Mouse (Mus musculus) T-helper 17 cell (primary cell): ENCODE data around the gene Olfr320.
"Not testable (repeated sequence)": the region's sequence is repeated elsewhere in the genome, so short reads cannot be mapped to it uniquely, and the experiment has no call there.

Experiments
- in situ Hi-C, 2 experiments: fragments of 300-600 bp; cut with MboI, MseI; formaldehyde crosslinking; loops; 1 replicate in 1 of 2; 2 replicates in 1 of 2; pipeline ENCODE4 v1.15.1; 2025; ENCODE audit warnings: high pct_unique_total_duplicates in 2 of 2

Olfr320 gene

DNA sequence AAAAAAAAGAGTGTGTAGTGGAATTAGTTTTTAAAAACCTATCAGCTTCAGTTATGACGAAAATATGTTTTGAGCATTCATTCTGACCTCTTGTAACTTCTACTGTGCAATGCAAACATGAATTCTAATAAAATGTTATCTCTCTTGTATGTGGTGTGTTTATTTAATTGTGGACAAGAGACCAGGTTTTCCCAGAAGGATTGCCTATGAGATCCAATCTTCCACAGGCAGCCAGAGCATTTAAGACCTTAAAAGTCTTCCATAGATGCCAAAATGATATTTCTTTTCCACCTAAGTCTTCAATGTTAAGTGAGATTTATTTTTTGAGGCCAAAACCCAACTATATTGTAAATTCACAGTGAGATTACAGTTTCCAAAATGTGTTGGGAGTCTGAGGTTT lies at the start of gene Olfr320:
Gene Olfr320 (plus strand): TSS at position 301 of the 400 bp plus-strand sequence.
- in situ Hi-C loops: loop anchor here in 1 of 2 experiments (5.0 kb wide), 1 partner anchor 42 kb away; the partner anchor contains the start of gene Olfr318

DNA sequence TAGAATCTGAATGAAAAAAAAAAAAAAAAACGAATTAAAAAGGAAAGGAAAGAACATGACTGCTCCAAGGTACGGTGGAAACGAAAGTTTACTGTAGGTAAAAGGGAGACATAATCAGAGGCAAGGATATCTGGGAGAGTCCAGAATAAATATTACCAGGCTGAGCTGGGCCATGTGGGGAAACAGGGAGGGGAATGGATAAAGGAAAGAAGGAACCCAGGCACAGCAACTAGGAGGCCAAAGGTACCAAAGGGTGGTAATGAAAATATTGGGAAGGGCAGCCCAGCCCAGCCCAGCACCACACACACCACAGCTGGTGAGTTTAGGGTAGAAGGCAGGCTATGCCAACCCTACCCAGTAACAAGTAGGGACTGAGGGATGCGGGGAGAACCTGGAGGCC lies 46.0 kb upstream of the Olfr320 start:
- in situ Hi-C loops: no loop called here

DNA sequence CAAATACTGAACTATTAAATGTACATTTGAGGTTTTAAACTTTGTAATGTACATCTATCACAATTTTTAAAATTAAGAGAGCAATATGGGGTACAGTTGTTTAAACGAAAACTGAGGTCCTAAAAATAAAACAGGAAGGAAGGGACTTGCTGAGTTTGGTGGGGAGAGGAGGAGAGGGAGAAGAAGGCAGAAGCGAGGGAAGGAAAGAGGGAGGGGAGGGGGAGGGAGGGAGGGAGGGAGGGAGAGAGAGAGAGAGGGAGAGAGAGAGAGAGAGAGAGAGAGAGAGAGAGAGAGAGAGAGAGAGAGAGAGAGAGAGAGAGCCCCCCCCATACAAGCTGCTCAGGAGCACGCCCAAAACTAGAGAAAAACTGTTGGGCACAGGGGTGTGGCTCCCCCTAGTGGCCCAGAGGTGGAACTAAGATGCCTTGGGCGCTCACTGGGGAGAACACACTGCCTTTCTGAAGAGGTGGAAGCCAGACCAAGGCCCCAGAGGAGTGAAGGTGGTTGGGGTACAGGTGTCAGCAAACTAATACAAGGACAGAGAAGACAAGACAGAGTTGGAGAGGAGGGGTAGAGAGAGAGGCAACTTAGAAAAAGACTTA lies 44.4 kb upstream of the Olfr320 start:
- in situ Hi-C loops: no loop called here

DNA sequence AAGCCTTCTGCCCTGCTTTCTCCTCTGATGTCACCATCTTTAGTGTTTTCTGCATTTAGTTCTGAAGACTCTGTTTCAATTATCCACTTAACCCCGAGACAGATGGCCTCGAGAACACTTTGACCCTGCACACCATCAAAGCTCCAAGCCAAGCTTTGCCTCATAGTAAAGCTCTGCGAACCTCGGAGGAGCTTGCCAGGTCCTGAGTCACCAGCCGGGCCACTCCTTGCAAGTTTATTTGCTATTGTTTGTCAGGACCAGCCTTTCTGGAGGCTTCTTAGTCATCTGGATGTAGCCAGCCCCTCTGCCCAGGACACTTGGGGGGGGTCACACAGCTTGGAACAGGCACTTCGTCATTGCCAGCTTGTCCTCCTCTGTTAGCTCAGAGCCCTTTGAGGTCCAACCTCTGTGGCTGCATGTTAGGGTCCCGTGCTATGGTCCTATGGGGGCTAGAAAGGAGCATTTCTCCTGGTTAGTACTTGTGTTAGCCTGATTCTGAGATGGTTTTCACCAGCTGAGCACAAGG lies 42.7 kb upstream of the Olfr320 start:
- in situ Hi-C loops: no loop called here

DNA sequence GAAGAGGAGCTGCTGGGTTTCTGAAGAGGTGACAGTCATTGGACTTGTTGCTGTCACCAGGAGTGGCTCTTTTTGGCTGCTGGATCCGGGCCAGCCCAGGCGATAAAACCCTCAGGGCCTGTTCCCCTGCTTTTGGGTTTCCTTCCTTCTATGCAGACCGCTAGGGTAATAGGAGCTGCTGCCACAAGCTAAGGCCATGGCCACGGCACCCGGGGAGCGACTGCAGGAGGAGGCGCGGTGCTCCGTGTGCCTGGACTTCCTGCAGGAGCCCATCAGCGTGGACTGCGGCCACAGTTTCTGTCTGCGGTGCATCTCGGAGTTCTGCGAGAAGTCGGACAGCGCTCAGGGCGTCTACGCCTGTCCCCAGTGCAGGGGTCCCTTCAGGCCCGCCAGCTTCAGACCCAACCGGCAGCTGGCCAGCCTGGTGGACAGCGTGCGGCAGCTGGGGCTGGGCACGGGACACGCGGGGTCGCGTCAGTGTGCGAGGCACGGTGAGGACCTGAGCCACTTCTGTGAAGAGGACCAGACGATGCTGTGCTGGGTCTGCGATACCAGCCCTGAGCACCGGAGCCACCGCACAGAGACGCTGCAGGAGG lies 40.5 kb upstream of the Olfr320 start, which contains the start of gene Trim58:
Gene Trim58 (plus strand): TSS at position 194 of the 596 bp plus-strand sequence.
- in situ Hi-C loops: loop anchor here (10.0 kb wide), 2 partner anchors 366 to 466 kb away; partner anchors contain the start of genes 4930438A08Rik (in 1 of the 2) and Mrpl22 (in 1 of the 2)

DNA sequence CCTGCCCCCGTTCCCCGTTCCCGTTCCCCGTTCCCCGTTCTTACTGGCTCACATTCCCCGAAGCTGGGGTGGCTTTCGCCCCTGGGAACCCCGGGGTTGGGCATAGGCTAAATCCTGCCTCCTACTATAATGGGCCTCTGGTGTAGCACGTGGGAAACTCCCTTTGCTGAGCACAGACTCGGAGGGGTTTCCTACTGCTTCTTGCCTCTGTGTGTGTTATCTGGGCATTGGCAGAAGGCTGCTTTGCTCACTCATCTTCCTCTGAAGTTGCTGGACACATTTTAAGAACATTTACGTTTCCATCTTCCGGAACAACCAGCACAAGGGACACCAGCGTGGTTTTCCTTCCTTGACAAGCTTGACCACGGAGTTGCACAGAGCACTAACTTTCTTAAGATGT lies 39.8 kb upstream of the Olfr320 start:
- in situ Hi-C loops: loop anchor here (10.0 kb wide), 2 partner anchors 366 to 466 kb away; partner anchors contain the start of genes 4930438A08Rik (in 1 of the 2) and Mrpl22 (in 1 of the 2)

DNA sequence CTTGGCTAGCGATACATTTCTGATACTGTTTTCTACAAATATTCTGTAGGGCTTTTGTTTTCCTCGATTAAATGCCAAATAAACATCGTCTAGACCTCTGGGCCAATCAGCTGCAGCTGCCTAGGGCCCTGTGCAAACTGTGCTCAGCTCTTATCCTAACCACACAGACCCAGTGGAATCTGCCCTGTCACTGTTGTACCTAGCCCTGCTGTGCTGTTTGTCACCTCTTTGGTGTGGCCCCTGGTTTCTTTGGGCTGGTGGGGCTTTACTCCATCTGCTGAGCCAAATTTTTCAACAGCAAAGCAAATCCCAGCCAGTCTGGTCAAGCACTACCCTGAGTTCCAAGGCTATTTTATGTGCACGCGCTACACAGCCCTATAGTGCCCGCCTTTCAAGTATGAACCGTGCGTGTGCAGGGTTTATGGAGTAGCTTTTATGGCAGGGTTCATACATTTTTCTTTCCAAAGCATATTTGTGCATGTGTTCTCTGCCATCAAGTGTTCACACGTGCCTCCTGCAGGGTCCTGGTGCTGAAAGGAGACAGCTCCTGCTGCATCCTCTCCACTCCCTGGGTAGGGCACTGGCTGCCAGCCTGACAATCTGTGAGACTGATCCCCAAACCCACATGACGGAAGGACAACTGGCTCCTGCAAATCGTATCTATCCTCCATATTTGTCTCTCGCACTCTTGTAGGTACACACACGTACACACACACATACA lies 39.1 kb upstream of the Olfr320 start:
- in situ Hi-C loops: loop anchor here (10.0 kb wide), 2 partner anchors 367 to 467 kb away; partner anchors contain the start of genes 4930438A08Rik (in 1 of the 2) and Mrpl22 (in 1 of the 2)

DNA sequence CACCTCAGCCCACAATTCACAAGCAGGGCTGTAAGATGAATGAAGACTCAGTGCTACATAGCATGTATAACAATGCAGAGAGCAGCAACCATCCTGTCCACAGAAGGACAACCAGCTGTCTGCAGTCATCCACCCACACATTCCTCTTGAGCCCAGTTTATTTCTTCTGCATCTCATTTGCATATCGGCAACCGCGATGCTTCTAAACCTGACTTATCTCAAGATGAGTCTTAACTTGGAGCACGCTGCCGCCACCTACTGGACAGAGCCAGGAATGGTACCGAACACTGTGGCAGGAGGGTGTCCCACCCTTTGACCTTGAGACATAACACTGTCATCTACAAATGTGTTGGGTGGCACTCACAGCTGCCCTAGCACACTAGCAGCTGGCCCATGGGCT lies 37.5 kb upstream of the Olfr320 start:
- in situ Hi-C loops: loop anchor here (10.0 kb wide), 2 partner anchors 369 to 469 kb away; partner anchors contain the start of genes 4930438A08Rik (in 1 of the 2) and Mrpl22 (in 1 of the 2)

DNA sequence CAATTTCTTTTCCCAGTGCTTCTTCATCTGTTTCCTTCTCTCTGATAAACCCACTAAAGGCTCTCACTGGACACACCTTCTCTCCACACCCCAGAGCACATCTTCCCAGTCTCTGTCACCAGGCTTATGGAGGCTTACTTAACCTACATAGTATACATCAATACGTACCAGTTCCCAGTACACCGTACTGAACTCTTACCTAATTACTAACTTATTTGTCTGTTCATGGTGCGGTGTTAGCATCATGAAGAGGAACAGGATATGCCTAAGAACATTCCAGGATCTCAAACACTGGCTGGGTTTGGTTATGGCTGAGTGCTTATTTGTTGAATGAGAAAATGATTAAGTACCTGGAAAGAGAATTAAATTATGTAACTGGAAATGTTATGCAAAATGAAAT lies 25.7 kb upstream of the Olfr320 start:
- in situ Hi-C loops: no loop called here

DNA sequence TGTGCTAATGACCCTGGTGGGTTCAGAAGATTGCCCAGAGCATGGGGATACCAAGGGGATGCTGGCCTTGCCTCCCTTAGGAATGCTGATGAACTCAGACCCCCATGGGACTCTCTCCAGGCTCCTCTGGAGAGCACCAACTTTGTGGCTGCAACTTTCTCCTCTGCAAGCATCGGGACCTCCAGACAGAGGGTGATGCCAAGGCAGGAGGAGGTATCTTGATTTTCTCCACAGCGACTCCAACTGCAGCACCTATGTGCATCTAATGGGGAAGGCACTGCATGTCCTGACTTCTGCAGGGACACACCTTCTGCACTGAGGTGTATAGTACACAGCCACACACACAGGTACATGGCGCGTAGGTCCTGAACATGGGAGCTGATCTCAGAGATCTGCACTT lies 22.3 kb upstream of the Olfr320 start, which contains the start of gene Olfr322:
Gene Olfr322 (plus strand): TSS at position 187 of the 400 bp plus-strand sequence.
- in situ Hi-C loops: no loop called here

DNA sequence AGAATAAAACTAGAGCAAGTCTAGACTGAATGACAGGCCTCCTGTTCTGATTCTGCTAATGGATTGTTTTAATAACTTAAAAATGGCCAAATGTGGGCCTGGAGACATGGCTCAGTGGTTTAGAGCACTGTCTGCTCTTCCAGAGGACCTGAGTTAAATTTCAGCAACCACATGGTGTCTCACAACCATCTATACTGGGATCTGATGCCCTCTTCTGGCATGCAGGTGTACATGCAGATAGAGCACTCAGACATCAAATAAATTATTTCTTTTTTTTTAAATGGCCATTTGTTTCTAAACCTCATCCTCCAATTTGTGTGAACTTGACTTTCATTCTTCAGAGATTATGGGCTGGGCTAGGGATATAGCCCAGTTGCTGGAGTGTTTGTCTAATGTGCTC lies 11.6 kb upstream of the Olfr320 start:
- in situ Hi-C loops: loop anchor here in 1 of 2 experiments (5.0 kb wide), 1 partner anchor 63 kb away; no protein-coding TSS in a partner anchor

DNA sequence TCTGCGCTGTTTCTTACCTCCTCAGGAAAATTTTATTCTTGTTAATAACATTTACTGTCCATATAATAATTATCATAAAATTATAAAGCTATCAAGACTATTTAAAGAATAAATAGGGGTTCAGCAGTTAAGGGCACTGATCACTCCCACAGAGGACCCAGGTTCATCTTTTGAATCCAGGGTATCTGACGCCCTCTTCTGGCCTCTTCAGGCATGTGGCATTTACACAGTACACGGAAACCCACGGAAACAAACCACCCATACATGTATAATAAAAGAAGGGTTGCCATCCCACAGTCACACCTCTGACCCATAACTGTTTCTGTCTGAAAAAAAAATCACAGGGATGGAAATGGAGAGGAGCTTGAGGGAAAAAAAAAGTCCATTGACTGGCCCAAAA lies 9.1 kb upstream of the Olfr320 start:
- in situ Hi-C loops: no loop called here

DNA sequence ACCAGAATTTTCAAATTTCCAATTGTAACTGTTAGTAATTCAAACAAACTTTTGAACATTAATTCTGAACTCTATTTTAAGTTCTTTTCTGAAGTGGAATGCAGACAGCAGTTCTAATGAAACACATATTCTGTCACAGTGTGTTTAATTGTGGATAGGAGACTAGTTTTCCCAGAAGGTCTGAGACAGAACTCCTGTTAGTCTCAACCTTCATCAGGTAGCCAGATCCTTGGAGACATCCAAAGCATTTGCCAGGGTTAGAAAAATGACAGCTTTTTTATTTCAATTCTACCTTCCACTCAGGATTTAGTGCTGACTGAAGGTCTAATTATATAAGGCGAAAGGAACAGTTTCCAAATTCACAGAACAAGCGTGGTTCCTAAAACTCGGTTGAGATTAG lies 18.0 kb downstream of the Olfr320 start, which contains the start of gene Olfr319:
Gene Olfr319 (plus strand): TSS at position 301 of the 400 bp plus-strand sequence.
- in situ Hi-C loops: no loop called here

DNA sequence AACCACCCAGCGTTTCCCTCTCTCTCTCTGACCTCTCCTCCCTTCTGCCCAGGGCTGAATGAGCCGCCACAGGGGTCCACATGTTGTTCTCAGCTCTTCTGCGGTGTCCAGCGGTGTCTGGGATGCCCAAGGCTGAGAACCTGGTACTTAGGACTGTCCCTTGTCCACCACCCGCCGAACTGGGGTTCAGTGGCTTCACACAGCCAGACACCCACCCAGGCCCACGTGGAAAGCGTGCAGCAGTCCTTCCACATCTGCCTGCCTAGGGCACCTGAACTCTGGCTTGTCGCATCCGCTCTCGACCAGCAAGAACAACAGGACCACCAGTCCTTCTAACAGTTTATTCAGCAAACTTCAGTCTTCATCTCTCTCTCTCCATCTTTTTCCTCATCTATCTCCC lies 28.2 kb downstream of the Olfr320 start:
- in situ Hi-C loops: no loop called here

DNA sequence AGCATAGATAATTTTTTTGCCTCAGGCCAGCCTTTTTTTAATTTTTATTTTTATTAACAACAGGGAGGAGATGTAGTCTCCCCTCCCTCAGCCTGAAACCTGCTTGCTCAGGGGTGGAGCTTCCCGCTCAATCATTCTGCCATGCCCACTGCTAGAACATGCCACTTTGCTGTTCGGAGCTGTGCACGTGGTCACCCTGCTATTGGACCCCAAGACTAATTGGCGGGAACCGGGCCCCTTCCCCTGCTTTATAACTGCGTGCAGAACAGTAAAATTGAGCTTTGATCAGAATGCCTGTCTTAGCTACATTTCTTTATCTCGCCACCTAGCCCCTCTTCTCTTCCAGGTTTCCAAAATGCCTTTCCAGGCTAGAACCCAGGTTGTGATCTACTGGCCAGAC lies 36.8 kb downstream of the Olfr320 start:
- in situ Hi-C loops: not testable (repeated sequence)

DNA sequence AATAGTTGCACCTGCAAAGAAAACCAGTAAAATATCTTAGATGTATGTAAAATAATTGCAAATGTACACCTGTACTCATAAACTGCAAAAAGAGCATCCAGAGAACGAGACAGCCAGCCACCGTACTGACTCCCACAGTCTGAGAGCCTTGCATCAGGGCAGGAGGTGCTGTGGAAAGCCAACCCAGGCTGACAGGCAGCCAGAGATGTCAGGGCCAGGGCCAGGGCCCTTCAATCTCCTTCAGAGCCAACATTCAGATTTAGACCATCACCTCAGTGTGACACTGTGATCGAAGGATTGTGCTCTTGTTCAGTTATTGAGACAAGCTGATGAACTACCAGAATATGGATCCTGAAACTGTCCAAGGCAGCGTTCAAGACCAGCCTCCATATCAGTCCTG lies 38.8 kb downstream of the Olfr320 start:
- in situ Hi-C loops: loop anchor here in 1 of 2 experiments (5.0 kb wide), 1 partner anchor 37 kb away; the partner anchor contains the start of gene Olfr320

DNA sequence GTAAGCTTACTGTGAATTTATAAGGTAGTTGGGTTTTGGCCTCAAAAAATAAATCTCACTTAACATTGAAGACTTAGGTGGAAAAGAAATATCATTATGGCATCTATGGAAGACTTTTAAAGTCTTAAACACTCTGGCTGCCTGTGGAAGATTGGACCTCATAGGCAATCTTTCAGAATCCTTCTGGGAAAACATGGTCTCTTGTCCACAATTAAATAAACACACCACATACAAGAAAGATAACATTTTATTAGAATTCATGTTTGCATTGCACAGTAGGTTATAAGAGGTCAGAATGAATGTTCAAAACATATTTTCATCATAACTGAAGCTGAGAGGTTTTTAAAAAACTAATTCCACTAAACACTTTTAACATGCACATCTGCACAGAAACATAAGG lies 43.0 kb downstream of the Olfr320 start, which contains the start of gene Olfr318:
Gene Olfr318 (minus strand): TSS at position 101 of the 400 bp plus-strand sequence.
- in situ Hi-C loops: loop anchor here in 1 of 2 experiments (5.0 kb wide), 1 partner anchor 42 kb away; the partner anchor contains the start of gene Olfr320

DNA sequence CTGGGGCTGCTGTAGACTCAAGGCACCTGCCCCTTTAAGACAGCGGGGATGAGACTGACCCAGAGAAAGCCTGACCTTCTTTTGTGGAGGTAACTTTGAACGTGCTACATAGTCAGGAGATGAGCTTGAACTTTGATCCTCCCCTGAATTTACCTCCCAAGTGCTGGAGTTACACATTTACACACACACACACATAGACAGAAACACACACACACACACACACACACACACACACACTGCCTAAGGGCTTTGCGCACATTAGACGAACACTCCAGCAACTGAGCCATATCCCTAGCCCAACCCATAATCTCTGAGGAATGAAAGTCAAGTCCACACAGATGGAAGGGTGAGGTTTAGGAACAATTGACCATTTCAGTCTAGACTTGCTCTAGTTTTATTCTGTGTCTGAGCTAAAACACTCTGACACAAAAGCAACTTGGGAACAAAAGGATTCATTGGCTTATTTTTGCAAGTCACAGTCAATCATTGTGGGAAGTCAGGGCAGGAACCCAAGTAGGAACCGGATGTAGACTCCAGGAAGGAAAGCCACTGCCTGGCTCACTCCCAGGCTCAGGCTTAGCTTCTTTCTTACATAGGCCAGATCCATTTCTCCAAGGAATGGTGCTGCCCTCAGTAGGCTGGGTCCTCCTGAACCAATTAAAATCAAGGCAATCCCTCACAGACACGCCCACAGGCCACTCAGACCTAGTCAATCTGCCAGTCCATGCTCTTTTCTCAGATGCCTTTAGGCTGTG lies 47.2 kb downstream of the Olfr320 start:
- in situ Hi-C loops: not testable (repeated sequence)

DNA sequence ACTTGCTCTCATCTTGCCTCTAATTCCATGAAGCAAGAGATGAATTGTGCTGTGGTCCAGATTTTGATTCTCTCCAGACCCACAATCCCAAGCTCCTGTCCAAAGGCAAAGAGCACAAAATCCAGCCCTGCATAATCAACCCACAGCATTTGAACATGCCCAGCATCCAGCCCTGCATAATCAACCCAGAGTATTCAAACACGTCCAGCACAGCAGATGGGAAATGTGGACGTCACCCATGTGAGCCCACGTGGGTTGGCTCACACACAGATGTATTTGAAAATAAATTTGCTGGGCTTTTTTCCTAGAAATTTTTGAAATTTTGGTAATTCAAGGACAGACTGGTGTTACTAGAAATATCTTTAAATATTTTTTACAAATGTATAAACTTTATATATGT lies 52.5 kb downstream of the Olfr320 start:
- in situ Hi-C loops: loop anchor here in 1 of 2 experiments (5.0 kb wide), 1 partner anchor 66 kb away; no protein-coding TSS in a partner anchor
